Mouse (Mus musculus) ES-E14 (cell line): Measurements from ENCODE around the gene Nova2.

Experiments used
- CHD2 ChIP-seq: IDR thresholded peaks from 2 replicates; pipeline ENCODE4 v1.6.1; 2014; ENCODE audit warnings: mild to moderate bottlenecking, low read depth, low read length, inconsistent platforms
- HCFC1 ChIP-seq: IDR thresholded peaks from 2 replicates; pipeline ENCODE4 v1.6.1; 2012; ENCODE audit warnings: low read length, inconsistent platforms, borderline replicate concordance; ENCODE audit not compliant: insufficient read depth
- MAFK ChIP-seq: IDR thresholded peaks from 2 replicates; pipeline ENCODE4 v1.6.1; 2014; ENCODE audit warnings: mild to moderate bottlenecking, low read depth, low read length, inconsistent platforms; ENCODE audit not compliant: insufficient read depth
- ZNF384 ChIP-seq: IDR thresholded peaks from 2 replicates; pipeline ENCODE4 v1.6.1; 2012; ENCODE audit warnings: low read depth, low read length, inconsistent platforms

DNA sequence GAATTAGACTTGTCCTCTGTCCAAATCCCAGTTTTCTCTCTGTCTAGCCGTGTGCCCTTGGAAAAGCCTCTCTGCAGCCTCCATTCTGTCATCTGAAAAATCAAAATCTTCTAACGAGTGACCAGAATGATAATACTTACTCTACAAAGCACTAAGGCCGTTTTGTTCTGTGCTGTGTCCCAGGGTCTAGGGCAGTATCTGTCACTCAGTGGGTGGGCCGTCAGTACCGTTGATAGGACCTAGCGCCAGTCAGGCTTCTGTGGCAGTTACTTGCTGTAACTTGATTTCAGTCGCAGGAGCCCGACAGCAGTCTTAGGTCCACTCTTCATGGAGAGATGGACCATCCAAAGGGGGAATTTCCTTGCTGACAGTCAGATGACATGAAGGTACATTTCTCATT is 1.4 kb upstream of the Nova2 start:
- TF ChIP-seq HCFC1 (no peak), MAFK (no peak), ZNF384 (no peak), CHD2 (no peak)
